Mouse (Mus musculus): Measurements from ENCODE around the gene Cep170b.

DNA sequence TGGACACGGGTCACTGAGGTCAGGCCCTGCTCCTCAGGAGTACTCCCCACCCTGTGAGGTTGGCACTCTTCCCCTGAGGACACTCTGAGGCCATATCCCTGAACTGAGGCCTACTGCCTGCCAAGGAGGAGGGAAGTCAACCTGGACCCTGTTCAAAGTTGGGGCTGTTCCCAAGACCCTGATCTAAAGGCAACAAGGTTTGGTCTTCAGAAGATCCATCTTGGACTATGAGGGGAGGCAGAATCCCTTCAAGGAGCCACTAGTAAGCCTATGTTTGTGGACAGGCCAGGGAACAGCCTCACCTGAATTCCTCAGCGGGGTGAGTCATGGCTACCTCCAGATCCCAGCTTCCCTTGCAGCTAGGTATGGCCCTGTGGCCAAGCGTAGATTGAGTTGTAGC is 39.2 kb downstream of the Cep170b start:
- TF ChIP-seq POLR2A (IDR thresholded peaks at IDR 0.05; ENCODE audit: borderline replicate concordance, control insufficient read depth, low read depth, low read length), result no peak
- no peak for TF ChIP-seq CTCF (IDR thresholded peaks at IDR 0.05; ENCODE audit: control insufficient read depth, insufficient read depth, low read length)

Measured in bone marrow, adult 2 months (tissue).